Mouse (Mus musculus) MEL (cell line): ENCODE measurements around the gene Vegfb. TPM values are rescaled to one million over a fixed set of nuclear protein-coding genes. Genes with fewer than 3 reads are reported as not detected.

Source experiments
- DNase-seq: peaks from one replicate; pipeline ENCODE4 v3.0.0; 2011; ENCODE audit warnings: low read depth, low spot score
- H3K27ac ChIP-seq: 2 replicates; pipeline ENCODE4 v1.5.1; 2012; ENCODE audit warnings: low read depth, mild to moderate bottlenecking, control low read depth, low read length, moderate library complexity; ENCODE audit not compliant: control insufficient read depth
- H3K27me3 ChIP-seq, 2 experiments: fragments of 150-350 bp in 1 of 2; sonication (generic) in 1 of 2; 2 replicates each; pipeline ENCODE4 v1.6.1; 2012; ENCODE audit warnings: low read length in 2 of 2, mild to moderate bottlenecking in 2 of 2, improper control_type of control experiment in 1 of 2, moderate library complexity in 1 of 2; ENCODE audit not compliant: insufficient read depth in 2 of 2, control insufficient read depth in 1 of 2
- H3K36me3 ChIP-seq, 2 experiments: 2 replicates each; pipeline ENCODE4 v1.6.1; 2012 to 2014; ENCODE audit warnings: low read length in 2 of 2, improper control_type of control experiment in 1 of 2, inconsistent platforms in 1 of 2, mild to moderate bottlenecking in 1 of 2; ENCODE audit not compliant: insufficient read depth in 2 of 2, control insufficient read depth in 1 of 2
- H3K4me1 ChIP-seq, 2 experiments: fragments of 150-350 bp in 1 of 2; sonication (generic) in 1 of 2; 2 replicates each; pipeline ENCODE4 v1.6.1; 2012; ENCODE audit warnings: low read length in 2 of 2, improper control_type of control experiment in 1 of 2, mild to moderate bottlenecking in 1 of 2; ENCODE audit not compliant: insufficient read depth in 2 of 2, control insufficient read depth in 1 of 2
- H3K4me3 ChIP-seq, 2 experiments: fragments of 150-350 bp in 1 of 2; sonication (generic) in 1 of 2; 2 replicates each; pipeline ENCODE4 v1.5.1; 2012; ENCODE audit warnings: low read depth in 2 of 2, low read length in 2 of 2, mild to moderate bottlenecking in 2 of 2, moderate library complexity in 2 of 2, control low read depth in 1 of 2, improper control_type of control experiment in 1 of 2; ENCODE audit not compliant: control insufficient read depth in 1 of 2, insufficient read depth in 1 of 2
- H3K79me2 ChIP-seq: 2 replicates; pipeline ENCODE4 v1.6.1; 2012; ENCODE audit warnings: mild to moderate bottlenecking, low read length, moderate library complexity; ENCODE audit not compliant: control insufficient read depth, poor library complexity, insufficient read depth
- H3K9ac ChIP-seq: 2 replicates; pipeline ENCODE4 v1.6.1; 2012; ENCODE audit warnings: low read depth, mild to moderate bottlenecking, control low read depth, low read length, moderate library complexity; ENCODE audit not compliant: control insufficient read depth, poor library complexity, severe bottlenecking
- H3K9me3 ChIP-seq: fragments of 150-350 bp; sonication (generic); replicated peaks from 2 replicates; pipeline ENCODE4 v1.6.1; 2012; ENCODE audit warnings: mild to moderate bottlenecking, low read length, improper control_type of control experiment, moderate library complexity; ENCODE audit not compliant: insufficient read depth
- BHLHE40 ChIP-seq: IDR thresholded peaks from 2 replicates; pipeline ENCODE4 v1.6.1; 2012; ENCODE audit warnings: low read depth, mild to moderate bottlenecking, inconsistent platforms, low read length, improper control_type of control experiment, borderline replicate concordance
- CHD1 ChIP-seq: IDR thresholded peaks from 2 replicates; pipeline ENCODE4 v1.6.1; 2012; ENCODE audit warnings: low read depth, mild to moderate bottlenecking, inconsistent platforms, low read length, improper control_type of control experiment
- CHD2 ChIP-seq: IDR thresholded peaks from 2 replicates; pipeline ENCODE4 v1.6.1; 2011; ENCODE audit warnings: low read length, improper control_type of control experiment
- CTCF ChIP-seq, 3 experiments: IDR thresholded peaks in 2 of 3; conservative IDR thresholded peaks in 1 of 3; 2 replicates each; pipeline ENCODE4 v1.5.1; 2011 to 2012; ENCODE audit warnings: low read length in 3 of 3, low read depth in 2 of 3, mild to moderate bottlenecking in 2 of 3, improper control_type of control experiment in 1 of 3, inconsistent platforms in 1 of 3, mixed read lengths in 1 of 3, moderate library complexity in 1 of 3; ENCODE audit not compliant: control insufficient read depth in 1 of 3, insufficient read depth in 1 of 3, poor library complexity in 1 of 3, severe bottlenecking in 1 of 3
- ELF1 ChIP-seq: IDR thresholded peaks from 2 replicates; pipeline ENCODE4 v1.6.1; 2014; ENCODE audit warnings: low read depth, mild to moderate bottlenecking, inconsistent platforms, low read length, improper control_type of control experiment, moderate library complexity
- EP300 ChIP-seq, 2 experiments: IDR thresholded peaks; 2 replicates each; pipeline ENCODE4 v1.6.1; 2011; ENCODE audit warnings: improper control_type of control experiment in 2 of 2, low read length in 2 of 2, low read depth in 1 of 2, mild to moderate bottlenecking in 1 of 2
- GABPA ChIP-seq: IDR thresholded peaks from 2 replicates; pipeline ENCODE4 v1.6.1; 2012; ENCODE audit warnings: low read depth, mild to moderate bottlenecking, inconsistent platforms, low read length, improper control_type of control experiment, moderate library complexity
- GATA1 ChIP-seq: IDR thresholded peaks from 2 replicates; pipeline ENCODE4 v1.6.1; 2011; ENCODE audit warnings: low read depth, low read length, improper control_type of control experiment
- HCFC1 ChIP-seq: IDR thresholded peaks from 2 replicates; pipeline ENCODE4 v1.6.1; 2012; ENCODE audit warnings: low read depth, mild to moderate bottlenecking, inconsistent platforms, low read length, improper control_type of control experiment, moderate library complexity
- JUND ChIP-seq: IDR thresholded peaks from 2 replicates; pipeline ENCODE4 v1.6.1; 2011; ENCODE audit warnings: low read depth, mild to moderate bottlenecking, improper control_type of control experiment, low read length
- KAT2A ChIP-seq: conservative IDR thresholded peaks from 2 replicates; pipeline ENCODE4 v1.6.1; 2012; ENCODE audit warnings: low read depth, low read length, improper control_type of control experiment, inconsistent platforms
- MAFK ChIP-seq: IDR thresholded peaks from 2 replicates; pipeline ENCODE4 v1.6.1; 2011; ENCODE audit warnings: low read depth, mild to moderate bottlenecking, low read length, improper control_type of control experiment, borderline replicate concordance
- MAX ChIP-seq: IDR thresholded peaks from 2 replicates; pipeline ENCODE4 v1.6.1; 2011; ENCODE audit warnings: low read length, improper control_type of control experiment
- MAZ ChIP-seq: IDR thresholded peaks from 2 replicates; pipeline ENCODE4 v1.6.1; 2012; ENCODE audit warnings: low read depth, mild to moderate bottlenecking, inconsistent platforms, low read length, improper control_type of control experiment
- MEF2A ChIP-seq: IDR thresholded peaks from 2 replicates; pipeline ENCODE4 v1.6.1; 2014; ENCODE audit warnings: low read depth, mild to moderate bottlenecking, inconsistent platforms, low read length, improper control_type of control experiment; ENCODE audit not compliant: poor library complexity, insufficient replicate concordance, severe bottlenecking; ENCODE audit errors: extremely low read depth
- MXI1 ChIP-seq: IDR thresholded peaks from 2 replicates; pipeline ENCODE4 v1.6.1; 2011; ENCODE audit warnings: mild to moderate bottlenecking, low read depth, low read length, improper control_type of control experiment
- MYB ChIP-seq: IDR thresholded peaks from 2 replicates; pipeline ENCODE4 v1.6.1; 2011; ENCODE audit warnings: mild to moderate bottlenecking, low read depth, low read length, improper control_type of control experiment
- MYC ChIP-seq: IDR thresholded peaks from 2 replicates; pipeline ENCODE4 v1.6.1; 2011; ENCODE audit warnings: low read depth, mild to moderate bottlenecking, low read length, improper control_type of control experiment, moderate library complexity
- NELFE ChIP-seq: IDR thresholded peaks from 2 replicates; pipeline ENCODE4 v1.6.1; 2011; ENCODE audit warnings: low read depth, low read length, improper control_type of control experiment
- POLR2A ChIP-seq, 2 experiments: IDR thresholded peaks; 2 replicates each; pipeline ENCODE4 v1.6.1; 2011 to 2012; ENCODE audit warnings: low read length in 2 of 2, mild to moderate bottlenecking in 2 of 2, control low read depth in 1 of 2, improper control_type of control experiment in 1 of 2, low read depth in 1 of 2, moderate library complexity in 1 of 2; ENCODE audit not compliant: control insufficient read depth in 1 of 2, insufficient read depth in 1 of 2, poor library complexity in 1 of 2
- POLR2AphosphoS2 ChIP-seq: IDR thresholded peaks from 2 replicates; pipeline ENCODE4 v1.6.1; 2011; ENCODE audit warnings: low read length, improper control_type of control experiment
- RAD21 ChIP-seq: IDR thresholded peaks from 2 replicates; pipeline ENCODE4 v1.6.1; 2011; ENCODE audit warnings: mild to moderate bottlenecking, low read depth, low read length, improper control_type of control experiment
- RCOR1 ChIP-seq: IDR thresholded peaks from 2 replicates; pipeline ENCODE4 v1.6.1; 2012; ENCODE audit warnings: low read depth, mild to moderate bottlenecking, inconsistent platforms, low read length, improper control_type of control experiment
- SIN3A ChIP-seq: IDR thresholded peaks from 2 replicates; pipeline ENCODE4 v1.6.1; 2012; ENCODE audit warnings: low read length, improper control_type of control experiment, inconsistent platforms
- SMC3 ChIP-seq: IDR thresholded peaks from 2 replicates; pipeline ENCODE4 v1.6.1; 2011; ENCODE audit warnings: low read depth, low read length, improper control_type of control experiment
- TAL1 ChIP-seq: IDR thresholded peaks from 2 replicates; pipeline ENCODE4 v1.6.1; 2012; ENCODE audit warnings: mild to moderate bottlenecking, inconsistent platforms, low read length, moderate library complexity, mixed read lengths
- TBP ChIP-seq: IDR thresholded peaks from 2 replicates; pipeline ENCODE4 v1.8.0; 2011; ENCODE audit warnings: low read depth, low read length, improper control_type of control experiment
- ZC3H11A ChIP-seq: IDR thresholded peaks from 2 replicates; pipeline ENCODE4 v1.6.1; 2012; ENCODE audit warnings: low read depth, mild to moderate bottlenecking, inconsistent platforms, low read length, improper control_type of control experiment
- ZMIZ1 ChIP-seq: IDR thresholded peaks from 2 replicates; pipeline ENCODE4 v1.6.1; 2012; ENCODE audit warnings: low read depth, mild to moderate bottlenecking, inconsistent platforms, low read length, improper control_type of control experiment, moderate library complexity
- polyA plus RNA-seq, 2 experiments: library from polyadenylated mRNA; stranded (reverse) in 1 of 2; unstranded in 1 of 2; fragments of >175 nt in 1 of 2; fragments of >200 nt in 1 of 2; gene quantifications; 2 replicates each; pipeline versions ENCODE4 v1.2.1 to v1.2.4; 2012; ENCODE audit warnings: low replicate concordance in 2 of 2, low read depth in 1 of 2; ENCODE audit not compliant: insufficient read length in 2 of 2, insufficient read depth in 1 of 2, missing spikeins in 1 of 2
- total RNA-seq: library from RNA; depleted of rRNA; stranded (reverse); fragments of 300-350 nt; gene quantifications from 2 replicates; pipeline ENCODE4 v1.2.3, GENCODE M21; 2012

Vegfb gene
- total and polyA plus RNA-seq, 3 experiments = 11.2 to 67.6 TPM; not detected in 1

DNA sequence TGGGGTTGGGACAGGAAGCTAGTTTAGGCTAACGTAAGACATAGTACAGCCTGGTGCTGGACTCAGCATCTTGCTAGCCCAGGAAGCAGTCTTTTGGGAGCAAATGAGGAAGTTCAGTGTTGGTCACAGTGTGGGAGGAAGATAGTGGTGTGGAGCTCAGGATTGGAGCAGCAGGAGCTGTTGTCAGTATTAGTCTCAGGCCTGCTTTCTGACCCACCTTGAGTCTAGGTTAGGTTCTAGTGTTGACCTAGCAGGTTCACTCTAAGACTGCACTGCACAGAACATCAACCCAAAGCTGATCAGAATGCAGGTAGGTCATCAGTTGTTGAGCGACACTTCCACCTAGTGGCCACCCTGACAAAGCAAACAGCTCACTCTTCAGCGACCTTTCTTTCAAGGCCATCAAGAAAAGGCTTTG, 32.8 kb upstream of the Vegfb start:
- H3K27ac ChIP-seq = peak overlapping the region; percentile 99
- peaks cover 25% of the 10 kb centered on the region for H3K79me2 ChIP-seq
- peaks cover 9 to 28% of the 10 kb centered on the region in 2 experiments for H3K4me1 ChIP-seq
- TF ChIP-seq MYC = 0 out of 2 replicates have a peak, but pooled peaks have one; percentile 24
- no peak for TF ChIP-seq JUND
- 0 out of 2 replicates have a peak, but pooled peaks have one; percentile 31 for TF ChIP-seq MAX
- TF ChIP-seq KAT2A = no peak
- TF ChIP-seq HCFC1 = peak; percentile 45
- TF ChIP-seq CHD2 = no peak
- TF ChIP-seq SMC3 = peak; percentile 27; the same call in 1 of the 2 replicates
- TF ChIP-seq EP300 (IDR thresholded peaks at IDR 0.05; ENCODE audit: low read depth in 1 of 2, low read length in 2 of 2) = peak; percentile 33 to 71; a peak in 3 of 4 replicates
- 0 out of 2 replicates have a peak, but pooled peaks have one; percentile 60 for TF ChIP-seq RCOR1
- TF ChIP-seq NELFE = no peak
- peak; percentile 72 for TF ChIP-seq GATA1
- TF ChIP-seq TBP = peak; percentile 51; the same call in 1 of the 2 replicates
- no peak for TF ChIP-seq ZC3H11A
- TF ChIP-seq RAD21 = peak; percentile 42
- peak; percentile 45; the same call in 1 of the 2 replicates for TF ChIP-seq TAL1
- no peak for TF ChIP-seq MYB
- TF ChIP-seq CTCF (IDR thresholded peaks at IDR 0.05 in 2 of 3, conservative IDR thresholded peaks at IDR 0.05 in 1 of 3; ENCODE audit: control insufficient read depth in 1 of 3, insufficient read depth in 1 of 3, low read depth in 2 of 3, low read length in 3 of 3, poor library complexity in 1 of 3, severe bottlenecking in 1 of 3) = peak; percentile 51 to 69 (median 64)
- no peak for TF ChIP-seq ELF1
- no peak for TF ChIP-seq GABPA
- H3K36me3 ChIP-seq = peaks cover 6 to 36% of the 10 kb centered on the region in 2 experiments
- DNase-seq = peak; percentile 85
- no peaks in the 10 kb centered on the region for H3K27me3 ChIP-seq
- H3K9me3 ChIP-seq = no peaks in the 10 kb centered on the region
- H3K4me3 ChIP-seq = no peak overlapping the region; a peak in 2 of 4 replicates
- peak overlapping the region; percentile 96; the same call in 1 of the 2 replicates for H3K9ac ChIP-seq

DNA sequence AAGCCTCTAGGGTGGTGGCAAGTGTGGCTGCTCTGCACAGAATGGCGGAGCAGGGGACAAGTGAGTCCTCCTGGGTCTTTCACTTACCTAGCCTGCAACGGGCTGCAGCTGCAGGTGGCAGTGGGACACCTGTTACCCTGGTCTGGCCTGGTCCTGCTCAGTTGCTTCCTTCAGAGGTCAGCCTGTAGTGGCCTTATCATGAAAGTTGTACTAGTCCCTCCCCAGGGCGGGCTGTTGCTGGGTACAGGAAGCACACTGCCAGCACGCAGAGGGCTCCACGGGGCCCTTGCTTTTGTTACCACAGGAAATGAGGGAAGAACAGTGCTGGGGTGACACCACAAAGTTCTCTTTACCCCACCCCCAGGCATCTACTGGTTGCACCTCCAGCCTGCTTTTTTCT, 31.7 kb upstream of the Vegfb start, which contains the start of gene Fermt3:
Gene Fermt3 (minus strand): TSS at position 279 of the 400 bp plus-strand sequence.
- Histone ChIP-seq H3K4me1 (peaks cover 9 to 28% of the 10 kb centered on the region in 2 experiments), H3K9me3 (no peaks in the 10 kb centered on the region), H3K36me3 (peaks cover 6 to 36% of the 10 kb centered on the region in 2 experiments), H3K9ac (peak within 1 kb of the TSS; percentile 96), H3K4me3 (peak within 1 kb of the TSS; percentile 76 to 94), H3K27me3 (no peaks in the 10 kb centered on the region), H3K27ac (peak within 1 kb of the TSS; percentile 99), H3K79me2 (peaks cover 25% of the 10 kb centered on the region)
- peak; percentile 94 for DNase-seq
- TF ChIP-seq MYB = no peak
- TF ChIP-seq ZC3H11A = no peak
- peak in 1 of 2 experiments; percentile 60; a peak in 2 of 4 replicates for TF ChIP-seq EP300 (IDR thresholded peaks at IDR 0.05; ENCODE audit: low read depth in 1 of 2, low read length in 2 of 2)
- no peak for TF ChIP-seq BHLHE40
- peak in 1 of 2 experiments; percentile 95; a peak in 3 of 4 replicates for TF ChIP-seq POLR2A (IDR thresholded peaks at IDR 0.05; ENCODE audit: control insufficient read depth in 1 of 2, insufficient read depth in 1 of 2, low read depth in 1 of 2, low read length in 2 of 2, poor library complexity in 1 of 2)
- TF ChIP-seq CHD1 = no peak
- TF ChIP-seq MAZ = no peak
- no peak for TF ChIP-seq MAFK
- TF ChIP-seq MXI1 = peak; percentile 75; the same call in 1 of the 2 replicates
- peak; percentile 75 for TF ChIP-seq HCFC1
- TF ChIP-seq MAX = peak; percentile 80; the same call in 1 of the 2 replicates
- no peak for TF ChIP-seq CHD2
- TF ChIP-seq TAL1 = no peak
- TF ChIP-seq GATA1 = peak; percentile 45; the same call in 1 of the 2 replicates
- TF ChIP-seq TBP = peak; percentile 88
- peak; percentile 83; the same call in 1 of the 2 replicates for TF ChIP-seq ZMIZ1
- TF ChIP-seq POLR2AphosphoS2 = peak; percentile 83
- no peak for TF ChIP-seq GABPA
- TF ChIP-seq RAD21 = no peak
- no peak for TF ChIP-seq KAT2A
- no peak for TF ChIP-seq MEF2A
- TF ChIP-seq MYC = peak; percentile 80
- TF ChIP-seq SIN3A = peak; percentile 85
